Mouse (Mus musculus) olfactory bulb, adult 2 months (tissue): ENCODE data around the gene C1qtnf3. TPM values are rescaled to one million over a fixed set of nuclear protein-coding genes. Genes with fewer than 3 reads are reported as not detected.

Source experiments
- H3K27ac ChIP-seq: fragments of 200-500 bp; 2 replicates; pipeline ENCODE4 v1.5.1; 2012; ENCODE audit warnings: low read depth, low read length; ENCODE audit not compliant: insufficient read depth
- H3K4me1 ChIP-seq: fragments of 200-500 bp; 2 replicates; pipeline ENCODE4 v1.6.1; 2012; ENCODE audit warnings: low read length; ENCODE audit not compliant: control insufficient read depth, insufficient read depth
- H3K4me3 ChIP-seq: fragments of 200-500 bp; 2 replicates; pipeline ENCODE4 v1.5.1; 2012; ENCODE audit warnings: mild to moderate bottlenecking, low read depth, low read length, moderate library complexity; ENCODE audit not compliant: insufficient read depth
- CTCF ChIP-seq: fragments of 200-500 bp; IDR thresholded peaks from 2 replicates; pipeline ENCODE4 v1.5.1; 2012; ENCODE audit warnings: low read depth, mild to moderate bottlenecking, low read length, moderate library complexity; ENCODE audit not compliant: insufficient read depth
- POLR2A ChIP-seq: fragments of 200-500 bp; IDR thresholded peaks from 2 replicates; pipeline ENCODE4 v1.6.1; 2012; ENCODE audit warnings: mild to moderate bottlenecking, low read depth, low read length, moderate library complexity; ENCODE audit not compliant: insufficient read depth
- WGBS: fragments of 180-500 bp; shearing (Covaris S2); methylation state at CpG from one replicate; pipeline ENCODE4 v1.1.7; 2018; 5-methylcytosine and 5-hydroxymethylcytosine counted together
- polyA plus RNA-seq: library from polyadenylated mRNA; stranded (reverse); fragments of >200 nt; gene quantifications from 2 replicates; pipeline ENCODE4 v1.2.4, GENCODE M21; 2012; ENCODE audit warnings: low replicate concordance; ENCODE audit not compliant: missing spikeins, insufficient read depth, insufficient read length

C1qtnf3 gene
- not detected in 2 replicates for polyA plus RNA-seq

- no peak within 1 kb of the TSS for H3K4me3 ChIP-seq
- 68% methylated on average over 23 of the region's 23 CpGs for WGBS
- TF ChIP-seq POLR2A (no peak), CTCF (no peak)
These were observed at the start of gene C1qtnf3 for GRCm38 (mm10) chr15:10951951-10952759. Gene C1qtnf3, plus strand, starts transcription at chr15:10952332.

GRCm38 (mm10) chr15:10902360-10902759 is 49.8 kb upstream of the C1qtnf3 start:
- Histone ChIP-seq H3K27ac (no peak overlapping the region), H3K4me1 (no peaks in the 10 kb centered on the region), H3K4me3 (no peak overlapping the region)
- WGBS, result 89% methylated on average over 4 of the region's 4 CpGs
- no peak for TF ChIP-seq POLR2A
- TF ChIP-seq CTCF, result no peak

More at GRCm38 (mm10) chr15:10951951-10952759, at the start of gene C1qtnf3:
- no peaks in the 10 kb centered on the region for H3K4me1 ChIP-seq
- no peak within 1 kb of the TSS for H3K27ac ChIP-seq

GRCm38 (mm10) chr15:10916611-10917311 is 35.4 kb upstream of the C1qtnf3 start:
- 83% methylated on average over 4 of the region's 4 CpGs for WGBS
- H3K27ac ChIP-seq, result no peak overlapping the region
- H3K4me1 ChIP-seq, result no peaks in the 10 kb centered on the region
- H3K4me3 ChIP-seq, result no peak overlapping the region
- TF ChIP-seq POLR2A (no peak), CTCF (no peak)

GRCm38 (mm10) chr15:10917312-10917660 is 34.8 kb upstream of the C1qtnf3 start:
- H3K27ac ChIP-seq, result no peak overlapping the region
- H3K4me1 ChIP-seq, result no peaks in the 10 kb centered on the region
- WGBS, result 96% methylated on average over 3 of the region's 3 CpGs
- no peak overlapping the region for H3K4me3 ChIP-seq
- no peak for TF ChIP-seq CTCF
- TF ChIP-seq POLR2A, result no peak

- Histone ChIP-seq H3K4me3 (no peak overlapping the region), H3K4me1 (no peaks in the 10 kb centered on the region), H3K27ac (no peak overlapping the region)
- TF ChIP-seq CTCF (no peak), POLR2A (no peak)
- WGBS, result 82% methylated on average over 5 of the region's 5 CpGs
These were observed 31.9 kb upstream of the C1qtnf3 start for GRCm38 (mm10) chr15:10920212-10920611.

GRCm38 (mm10) chr15:10921064-10921463 is 31.1 kb upstream of the C1qtnf3 start:
- TF ChIP-seq POLR2A, result no peak
- 0 out of 2 replicates have a peak, but pooled peaks have one; percentile 30 for TF ChIP-seq CTCF
- H3K27ac ChIP-seq, result no peak overlapping the region
- no peaks in the 10 kb centered on the region for H3K4me1 ChIP-seq
- H3K4me3 ChIP-seq, result no peak overlapping the region
- WGBS, result 28% methylated on average over 4 of the region's 4 CpGs

GRCm38 (mm10) chr15:10922061-10922460 is 30.1 kb upstream of the C1qtnf3 start:
- TF ChIP-seq POLR2A (no peak), CTCF (no peak)
- Histone ChIP-seq H3K4me1 (no peaks in the 10 kb centered on the region), H3K27ac (no peak overlapping the region), H3K4me3 (no peak overlapping the region)

GRCm38 (mm10) chr15:10922570-10922969 is 29.6 kb upstream of the C1qtnf3 start:
- TF ChIP-seq POLR2A, result no peak
- TF ChIP-seq CTCF, result no peak
- H3K27ac ChIP-seq, result no peak overlapping the region

More at GRCm38 (mm10) chr15:10922570-10922969, 29.6 kb upstream of the C1qtnf3 start:
- 19% methylated on average over 3 of the region's 3 CpGs for WGBS
- Histone ChIP-seq H3K4me1 (no peaks in the 10 kb centered on the region), H3K4me3 (no peak overlapping the region)
